Mouse (Mus musculus) megakaryocyte, embryonic 14.5 days (primary cell): Measurements from ENCODE around the gene Adcy4.

ENCODE experiments used
- FLI1 ChIP-seq: IDR thresholded peaks from 2 replicates; pipeline ENCODE4 v1.6.1; 2012; ENCODE audit warnings: low read length, inconsistent platforms, mixed read lengths
- GATA1 ChIP-seq: IDR thresholded peaks from 3 replicates; pipeline ENCODE4 v1.6.1; 2012; ENCODE audit warnings: mixed read lengths, low read length, inconsistent platforms, borderline replicate concordance

GRCm38 (mm10) chr14:55767519-55768414 lies 16.1 kb downstream of the Adcy4 start:
- TF ChIP-seq GATA1 (no peak), FLI1 (no peak)
